Comparison of ENCODE assay signal across 9 mouse cellular contexts in genomic region chr4:155654183-155654455, GRCm38 (mm10). TPM values are rescaled to one million over a fixed set of nuclear protein-coding genes. Genes with fewer than 3 reads are reported as not detected.
DNase-seq lines count a peak whose midpoint lies in the region; ATAC-seq and TF ChIP-seq lines count a peak whose summit lies in the region.
"Had no signal": no experiment of that assay in that cellular context is flagged by ENCODE, and none has a peak within 500 bp of the region (broad histone marks: within the 10 kb centered on the region; RNA-seq: fewer than 3 reads in every experiment).

No protein-coding gene starts in this region.

- peak overlapping the region; percentile 60 for H3K4me3 ChIP-seq in cerebellum, adult 2 months (replicated peaks; ENCODE audit: insufficient read depth, low read depth, low read length)
- H3K4me3 ChIP-seq in C2C12 (ENCODE audit: insufficient read depth, poor library complexity, severe bottlenecking), result no peak overlapping the region
- H3K4me3 ChIP-seq in forebrain, postnatal 0 days (ENCODE audit: low read depth, low read length), result peak overlapping the region; percentile 21; the same call in 1 of the 2 replicates
- peak overlapping the region; percentile 42 for H3K4me3 ChIP-seq in liver, embryonic 15.5 days (replicated peaks)

- TF ChIP-seq POLR2A in cerebellum, adult 2 months (IDR thresholded peaks at IDR 0.05; ENCODE audit: borderline replicate concordance, insufficient read depth, low read length), result no peak

- H3K9me3 ChIP-seq in forebrain, postnatal 0 days (ENCODE audit: low read length), result no peaks in the 10 kb centered on the region
- H3K9me3 ChIP-seq in liver, embryonic 15.5 days (replicated peaks), result no peaks in the 10 kb centered on the region

- H3K9ac ChIP-seq in forebrain, postnatal 0 days, result no peak overlapping the region
- no peak overlapping the region for H3K9ac ChIP-seq in liver, embryonic 15.5 days

- no peak for ATAC-seq in cerebellum, adult (ENCODE audit: insufficient number of reproducible peaks, low FRiP score, low TSS enrichment)
- ATAC-seq in forebrain, postnatal 0 days, result no peak
- ATAC-seq in liver, embryonic 15.5 days (ENCODE audit: insufficient read depth), result no peak

- no peak for TF ChIP-seq CTCF in cerebellum, adult 2 months (IDR thresholded peaks at IDR 0.05; ENCODE audit: borderline replicate concordance, insufficient read depth, low read depth, low read length)
- no peak for TF ChIP-seq CTCF in C2C12 (IDR thresholded peaks at IDR 0.05; ENCODE audit: control insufficient read depth, insufficient read depth, insufficient read length)
- TF ChIP-seq CTCF in forebrain, postnatal 0 days (IDR thresholded peaks at IDR 0.05; ENCODE audit: low read depth), result no peak

- H3K79me2 ChIP-seq in C2C12 (ENCODE audit: control insufficient read depth, insufficient read depth), result no peaks in the 10 kb centered on the region

- peaks cover 26% of the 10 kb centered on the region for H3K36me3 ChIP-seq in C2C12 (ENCODE audit: control insufficient read depth, insufficient read depth)
- H3K36me3 ChIP-seq in forebrain, postnatal 0 days (ENCODE audit: insufficient read depth), result peaks cover 70% of the 10 kb centered on the region
- H3K36me3 ChIP-seq in liver, embryonic 15.5 days (replicated peaks), result peaks cover 25% of the 10 kb centered on the region

- H3K27me3 ChIP-seq in cerebellum, adult 2 months (ENCODE audit: control insufficient read depth, insufficient read depth, low read length), result no peaks in the 10 kb centered on the region
- H3K27me3 ChIP-seq in C2C12 (ENCODE audit: control insufficient read depth, insufficient read depth, insufficient read length), result no peaks in the 10 kb centered on the region
- peaks cover 37% of the 10 kb centered on the region for H3K27me3 ChIP-seq in forebrain, postnatal 0 days (ENCODE audit: insufficient read depth, low read length)
- peaks cover 62% of the 10 kb centered on the region for H3K27me3 ChIP-seq in liver, embryonic 15.5 days

- H3ac ChIP-seq in C2C12 (ENCODE audit: control insufficient read depth, insufficient read length, low read depth), result peak overlapping the region; percentile 50

- peaks cover 18% of the 10 kb centered on the region; the same call in 1 of the 2 replicates for H3K4me1 ChIP-seq in cerebellum, adult 2 months (ENCODE audit: control insufficient read depth, insufficient read depth, low read length)
- peaks cover 11% of the 10 kb centered on the region for H3K4me1 ChIP-seq in forebrain, postnatal 0 days (ENCODE audit: insufficient read depth)
- H3K4me1 ChIP-seq in liver, embryonic 15.5 days (replicated peaks), result peaks cover 30% of the 10 kb centered on the region

- 8% methylated on average over 6 of the region's 6 CpGs for WGBS in cerebellum, adult 2 months
- WGBS in forebrain, postnatal 0 days, result 11% methylated on average over 6 of the region's 6 CpGs
- WGBS in liver, embryonic 15.5 days (ENCODE audit: insufficient replicate concordance), result 3% methylated on average over 6 of the region's 6 CpGs

- H3K27ac ChIP-seq in cerebellum, adult 2 months (ENCODE audit: insufficient read depth, low read length), result no peak overlapping the region
- H3K27ac ChIP-seq in forebrain, postnatal 0 days (ENCODE audit: low read depth, low read length), result no peak overlapping the region
- no peak overlapping the region for H3K27ac ChIP-seq in liver, embryonic 15.5 days (replicated peaks)

- H3K4me2 ChIP-seq in forebrain, postnatal 0 days (ENCODE audit: low read depth), result peak overlapping the region; percentile 40
- peak overlapping the region; percentile 67 for H3K4me2 ChIP-seq in liver, embryonic 15.5 days

- H3K79me3 ChIP-seq in C2C12 (ENCODE audit: low read depth), result no peaks in the 10 kb centered on the region

- DNase-seq in cerebellum, adult 2 months, result no peak
- no peak for DNase-seq in forebrain, postnatal 0 days
- no peak for DNase-seq in right cerebral cortex, postnatal 25 days
- DNase-seq in embryo, embryonic 10 days (ENCODE audit: low spot score), result no peak
- no peak for DNase-seq in adrenal gland, adult 18-20 months (ENCODE audit: low spot score in 2 of 2)

TF ChIP-seq in C2C12, 6 proteins besides CTCF, POLR2A, EP300 and RAD21:
- TF ChIP-seq MAX (IDR thresholded peaks at IDR 0.05), result no peak
- no peak for TF ChIP-seq USF1 (IDR thresholded peaks at IDR 0.05; ENCODE audit: low read depth)
- TF ChIP-seq FOSL1 (IDR thresholded peaks at IDR 0.05; ENCODE audit: insufficient read depth, low read length, poor library complexity, severe bottlenecking), result no peak
- no peak for TF ChIP-seq MYOD1 (IDR thresholded peaks at IDR 0.05; ENCODE audit: control insufficient read depth, insufficient read length, low read depth)
- no peak for TF ChIP-seq CEBPB (IDR thresholded peaks at IDR 0.05; ENCODE audit: low read depth)
- TF ChIP-seq MYOG (IDR thresholded peaks at IDR 0.05; ENCODE audit: control insufficient read depth, extremely low read depth, insufficient read length), result no peak

RNA-seq across cellular contexts. Expression of gene Mmp23, which starts 0.9 kb away (rescaled TPM):
- polyA plus RNA-seq in cerebellum, adult 2 months (2012; rRNA removed), result 38.1 and 39.4 TPM in 2 replicates
- polyA plus RNA-seq in C2C12 (2012; fragmentation: generic; extraction: Trizol), result 4.5 TPM
- 6.0 TPM in 2 replicates for total RNA-seq in forebrain, postnatal 0 days (2014; rRNA removed)
- 2.5 and 2.9 TPM in 2 replicates for polyA plus RNA-seq in forebrain, postnatal 0 days (2015; fragmentation: Nextera tagmentation; extraction: Ambion mirVana)
- 4.9 TPM in 2 replicates for polyA plus RNA-seq in liver, embryonic 15.5 days (2015; fragmentation: Nextera tagmentation; extraction: Ambion mirVana)
- 10 to 100 TPM in 1 of 2 experiments, 1 to 10 TPM in 1; 5.6 to 12.8 TPM for total RNA-seq in adrenal gland, adult 18-20 months (2021)

RNA-seq across cellular contexts. Expression of gene Gm10563, which starts 8.9 kb away (rescaled TPM):
- polyA plus RNA-seq in cerebellum, adult 2 months (2012; rRNA removed), result not detected in 2 replicates
- polyA plus RNA-seq in C2C12 (2012; fragmentation: generic; extraction: Trizol), result not detected
- total RNA-seq in forebrain, postnatal 0 days (2014; rRNA removed), result not detected in 2 replicates
- polyA plus RNA-seq in forebrain, postnatal 0 days (2015; fragmentation: Nextera tagmentation; extraction: Ambion mirVana), result not detected in 2 replicates
- not detected in 2 replicates for polyA plus RNA-seq in liver, embryonic 15.5 days (2015; fragmentation: Nextera tagmentation; extraction: Ambion mirVana)
- not detected for total RNA-seq in adrenal gland, adult 18-20 months (2021)
- polyA plus RNA-seq: large intestine, adult 2 months had no signal

RNA-seq across cellular contexts. Expression of gene Mib2, which starts 14.9 kb away (rescaled TPM):
- polyA plus RNA-seq in cerebellum, adult 2 months (2012; rRNA removed), result 146 and 152 TPM in 2 replicates
- 16.2 TPM for polyA plus RNA-seq in C2C12 (2012; fragmentation: generic; extraction: Trizol)
- total RNA-seq in forebrain, postnatal 0 days (2014; rRNA removed), result 98.0 and 116 TPM in 2 replicates
- polyA plus RNA-seq in forebrain, postnatal 0 days (2015; fragmentation: Nextera tagmentation; extraction: Ambion mirVana), result 42.9 and 46.5 TPM in 2 replicates
- 3.8 and 5.2 TPM in 2 replicates for polyA plus RNA-seq in liver, embryonic 15.5 days (2015; fragmentation: Nextera tagmentation; extraction: Ambion mirVana)
- 10 to 100 TPM; 57.1 to 59.7 TPM for total RNA-seq in adrenal gland, adult 18-20 months (2021)

RNA-seq across cellular contexts. Expression of gene Cdk11b, which starts 29.5 kb away (rescaled TPM):
- polyA plus RNA-seq in cerebellum, adult 2 months (2012; rRNA removed), result 57.8 and 63.7 TPM in 2 replicates
- 40.4 TPM for polyA plus RNA-seq in C2C12 (2012; fragmentation: generic; extraction: Trizol)
- 20.7 and 21.8 TPM in 2 replicates for total RNA-seq in forebrain, postnatal 0 days (2014; rRNA removed)
- 48.7 and 64.7 TPM in 2 replicates for polyA plus RNA-seq in forebrain, postnatal 0 days (2015; fragmentation: Nextera tagmentation; extraction: Ambion mirVana)
- 18.6 and 19.9 TPM in 2 replicates for polyA plus RNA-seq in liver, embryonic 15.5 days (2015; fragmentation: Nextera tagmentation; extraction: Ambion mirVana)
- 10 to 100 TPM; 56.8 to 62.0 TPM for total RNA-seq in adrenal gland, adult 18-20 months (2021)

RNA-seq across cellular contexts. Expression of gene Fndc10, which starts 40.0 kb away (rescaled TPM):
- polyA plus RNA-seq in cerebellum, adult 2 months (2012; rRNA removed), result 112 and 114 TPM in 2 replicates
- 9.0 TPM for polyA plus RNA-seq in C2C12 (2012; fragmentation: generic; extraction: Trizol)
- 31.9 and 33.5 TPM in 2 replicates for total RNA-seq in forebrain, postnatal 0 days (2014; rRNA removed)
- 20.4 and 24.6 TPM in 2 replicates for polyA plus RNA-seq in forebrain, postnatal 0 days (2015; fragmentation: Nextera tagmentation; extraction: Ambion mirVana)
- 0.24 and 0.48 TPM in 2 replicates for polyA plus RNA-seq in liver, embryonic 15.5 days (2015; fragmentation: Nextera tagmentation; extraction: Ambion mirVana)
- total RNA-seq in adrenal gland, adult 18-20 months (2021), result 10 to 100 TPM; 31.5 to 48.1 TPM
